Mouse (Mus musculus): ENCODE data around the gene A4galt.

GRCm38 (mm10) chr15:83278579-83278978 is 27.0 kb upstream of the A4galt start:
- TF ChIP-seq CTCF (IDR thresholded peaks at IDR 0.05; ENCODE audit: low read depth) = no peak
- no peak for TF ChIP-seq EP300 (IDR thresholded peaks at IDR 0.05; ENCODE audit: low read depth)

All from liver, embryonic 14.5 days (tissue).